Mouse (Mus musculus) cerebellum, adult 2 months (tissue): Measurements from ENCODE around the gene Cd99l2.

Experiments used
- CTCF ChIP-seq: fragments of 200-500 bp; IDR thresholded peaks from 2 replicates; pipeline ENCODE4 v1.5.1; 2011; ENCODE audit warnings: low read depth, mild to moderate bottlenecking, control low read depth, low read length, moderate library complexity, borderline replicate concordance; ENCODE audit not compliant: insufficient read depth
- POLR2A ChIP-seq: fragments of 200-500 bp; IDR thresholded peaks from 2 replicates; pipeline ENCODE4 v1.6.1; 2011; ENCODE audit warnings: low read length, control low read depth, borderline replicate concordance; ENCODE audit not compliant: insufficient read depth

GRCm38 (mm10) chrX:71491931-71492633 is 567 bp downstream of the Cd99l2 start:
- no peak for TF ChIP-seq POLR2A
- TF ChIP-seq CTCF: no peak
